Mouse (Mus musculus) kidney, embryonic 16.5 days (tissue): ENCODE data around the gene Olfr669. TPM values are rescaled to one million over a fixed set of nuclear protein-coding genes. Genes with fewer than 3 reads are reported as not detected.
"Not testable (repeated sequence)": the region's sequence is repeated elsewhere in the genome, so short reads cannot be mapped to it uniquely, and the experiment has no call there.

ENCODE experiments used
- ATAC-seq: fragments of 200-750 bp; cut with Nextera tagmentation; 2 replicates; pipeline ENCODE4 v1.8.0; 2017; ENCODE audit warnings: moderate TSS enrichment; ENCODE audit not compliant: low FRiP score, low TSS enrichment
- H3K27ac ChIP-seq: fragments of 300-500 bp; sonication (generic); 2 replicates; pipeline ENCODE4 v1.5.1; 2014; ENCODE audit warnings: low read length
- H3K27me3 ChIP-seq: fragments of 300-500 bp; sonication (generic); 2 replicates; pipeline ENCODE4 v1.6.1; 2014; ENCODE audit warnings: low read length, control low read depth, mixed read lengths; ENCODE audit not compliant: insufficient read depth
- H3K36me3 ChIP-seq: fragments of 300-500 bp; sonication (generic); 2 replicates; pipeline ENCODE4 v1.6.1; 2014; ENCODE audit warnings: low read length, control low read depth, mixed read lengths; ENCODE audit not compliant: insufficient read depth
- H3K4me1 ChIP-seq: fragments of 300-500 bp; sonication (generic); 2 replicates; pipeline ENCODE4 v1.6.1; 2014; ENCODE audit warnings: low read length, control low read depth, mixed read lengths; ENCODE audit not compliant: insufficient read depth
- H3K4me2 ChIP-seq: fragments of 300-500 bp; sonication (generic); replicated peaks from 2 replicates; pipeline ENCODE4 v1.6.1; 2014; ENCODE audit warnings: low read depth, low read length
- H3K4me3 ChIP-seq: fragments of 300-500 bp; sonication (generic); 2 replicates; pipeline ENCODE4 v1.5.1; 2014; ENCODE audit warnings: mild to moderate bottlenecking, low read length
- H3K9ac ChIP-seq: fragments of 300-500 bp; sonication (generic); replicated peaks from 2 replicates; pipeline ENCODE4 v1.6.1; 2014; ENCODE audit warnings: low read length
- H3K9me3 ChIP-seq: fragments of 300-500 bp; sonication (generic); 2 replicates; pipeline ENCODE4 v1.6.1; 2016; ENCODE audit warnings: low read length, control low read depth
- WGBS: fragments of 180-500 bp; shearing (Covaris S2); extraction: QIAGEN DNeasy Blood & Tissue Kit; methylation state at CpG from one replicate; pipeline ENCODE4 v1.1.7; 2014; 5-methylcytosine and 5-hydroxymethylcytosine counted together
- polyA plus RNA-seq: library from polyadenylated mRNA; unstranded; fragments of >200 nt; fragmentation: Nextera tagmentation; extraction: Ambion mirVana; gene quantifications from 2 replicates; pipeline ENCODE4 v1.2.1, GENCODE M21; 2015

Olfr669 gene
- not detected in 2 replicates for polyA plus RNA-seq

DNA sequence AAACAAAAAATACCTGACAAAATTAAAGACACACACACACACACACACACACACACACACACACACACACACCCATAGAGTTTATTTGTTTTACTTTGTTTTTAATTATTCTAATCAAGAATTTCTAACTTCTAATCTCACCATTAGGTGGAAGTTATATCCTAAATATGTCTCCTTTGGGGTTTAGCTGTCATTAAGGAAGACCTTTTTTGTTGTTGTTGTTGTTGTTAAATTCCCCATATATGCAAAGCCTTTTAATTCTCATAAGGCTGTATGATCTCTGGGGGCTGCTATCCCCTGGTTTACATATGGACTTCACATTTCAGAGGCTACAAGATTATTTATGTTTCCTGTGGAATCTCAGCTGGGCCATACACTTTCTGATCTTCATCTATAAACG is at the start of gene Olfr669:
TSS of gene Olfr669 (plus strand) at position 301 of the 400 bp plus-strand sequence.
- no peak for ATAC-seq
- H3K27ac ChIP-seq, result no peak within 1 kb of the TSS
- no peaks in the 10 kb centered on the region for H3K36me3 ChIP-seq
- no peaks in the 10 kb centered on the region for H3K9me3 ChIP-seq
- no peaks in the 10 kb centered on the region for H3K27me3 ChIP-seq
- whole genome bisulfite sequencing, result 68% methylated on average over 1 of the region's 1 CpGs
- no peak within 1 kb of the TSS for H3K4me2 ChIP-seq
- no peak within 1 kb of the TSS for H3K4me3 ChIP-seq
- H3K9ac ChIP-seq, result no peak within 1 kb of the TSS
- no peaks in the 10 kb centered on the region for H3K4me1 ChIP-seq

DNA sequence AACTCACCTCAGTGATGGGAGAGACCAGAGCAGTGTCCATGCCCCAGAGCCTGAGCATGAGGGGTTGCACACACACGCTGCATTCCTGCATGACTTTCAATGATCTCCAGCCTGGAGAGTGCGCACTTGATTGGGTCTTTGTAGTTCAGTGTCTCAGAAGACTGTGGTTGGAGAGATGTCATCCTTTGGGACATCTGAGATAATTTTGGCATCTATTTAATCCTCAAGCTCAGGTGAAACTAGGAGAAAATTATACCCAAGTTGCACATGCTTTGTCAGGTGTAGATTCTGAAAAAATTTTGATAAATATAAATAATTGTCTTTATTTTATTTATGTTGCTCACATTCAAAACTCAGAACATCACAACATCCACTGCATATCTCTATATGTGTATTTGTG is 38.2 kb upstream of the Olfr669 start, which contains the start of gene Olfr666:
TSS of gene Olfr666 (minus strand) at position 101 of the 400 bp plus-strand sequence.
- Histone ChIP-seq H3K9ac (no peak within 1 kb of the TSS), H3K4me2 (no peak within 1 kb of the TSS), H3K27ac (no peak within 1 kb of the TSS), H3K36me3 (no peaks in the 10 kb centered on the region), H3K4me1 (no peaks in the 10 kb centered on the region), H3K27me3 (no peaks in the 10 kb centered on the region), H3K9me3 (no peaks in the 10 kb centered on the region), H3K4me3 (no peak within 1 kb of the TSS)
- no peak for ATAC-seq
- WGBS, result 90% methylated on average over 2 of the region's 2 CpGs

DNA sequence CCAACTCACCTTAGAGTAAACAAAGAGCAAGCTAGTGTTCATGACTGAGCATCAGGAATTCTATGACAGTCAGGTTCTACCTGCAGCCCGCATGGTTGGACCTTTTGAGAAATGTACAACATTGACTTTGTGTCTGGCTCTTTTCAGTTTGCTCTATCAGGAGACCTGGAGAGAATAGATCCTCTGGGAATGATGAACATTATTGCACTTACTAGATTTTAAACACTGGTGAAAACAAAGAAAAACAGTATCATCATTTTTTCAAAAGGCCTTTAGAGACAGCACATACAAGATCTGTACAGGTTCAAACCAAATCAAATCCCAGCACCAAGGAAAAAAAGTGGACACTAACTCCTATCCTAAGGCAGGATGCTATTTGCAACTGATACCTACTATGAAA is 12.7 kb upstream of the Olfr669 start, which contains the start of gene Olfr667:
TSS of gene Olfr667 (minus strand) at position 101 of the 400 bp plus-strand sequence.
- WGBS, result 97% methylated on average over 1 of the region's 1 CpGs
- no peak for ATAC-seq
- H3K9me3 ChIP-seq, result no peaks in the 10 kb centered on the region
- H3K4me1 ChIP-seq, result no peaks in the 10 kb centered on the region
- H3K27ac ChIP-seq, result no peak within 1 kb of the TSS
- no peak within 1 kb of the TSS for H3K4me3 ChIP-seq
- no peaks in the 10 kb centered on the region for H3K36me3 ChIP-seq
- H3K9ac ChIP-seq, result no peak within 1 kb of the TSS
- no peaks in the 10 kb centered on the region for H3K27me3 ChIP-seq
- no peak within 1 kb of the TSS for H3K4me2 ChIP-seq

DNA sequence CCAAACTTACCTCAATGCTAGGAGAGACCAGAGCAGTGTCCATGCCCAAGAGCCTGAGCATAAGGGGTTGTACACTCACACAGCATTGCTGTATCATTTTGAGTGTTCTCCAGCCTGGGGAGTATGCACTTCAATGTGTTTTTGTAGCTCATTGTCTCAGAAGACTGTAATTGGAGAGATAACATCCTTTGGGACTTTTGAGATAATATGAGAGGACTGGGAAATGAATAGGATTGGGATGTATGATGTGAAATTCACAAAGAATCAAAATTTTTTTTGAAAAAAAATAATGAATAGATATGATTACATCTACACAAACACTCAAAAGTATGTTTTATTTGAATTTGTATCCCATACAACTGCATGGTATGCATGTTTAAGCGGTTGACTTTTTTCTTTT is 6.1 kb upstream of the Olfr669 start, which contains the start of gene Olfr668:
TSS of gene Olfr668 (minus strand) at position 101 of the 400 bp plus-strand sequence.
- 87% methylated on average over 1 of the region's 1 CpGs for WGBS
- Histone ChIP-seq H3K27me3 (no peaks in the 10 kb centered on the region), H3K9me3 (no peaks in the 10 kb centered on the region), H3K4me3 (no peak within 1 kb of the TSS), H3K9ac (no peak within 1 kb of the TSS), H3K4me1 (no peaks in the 10 kb centered on the region), H3K4me2 (no peak within 1 kb of the TSS), H3K36me3 (no peaks in the 10 kb centered on the region), H3K27ac (no peak within 1 kb of the TSS)
- no peak for ATAC-seq

DNA sequence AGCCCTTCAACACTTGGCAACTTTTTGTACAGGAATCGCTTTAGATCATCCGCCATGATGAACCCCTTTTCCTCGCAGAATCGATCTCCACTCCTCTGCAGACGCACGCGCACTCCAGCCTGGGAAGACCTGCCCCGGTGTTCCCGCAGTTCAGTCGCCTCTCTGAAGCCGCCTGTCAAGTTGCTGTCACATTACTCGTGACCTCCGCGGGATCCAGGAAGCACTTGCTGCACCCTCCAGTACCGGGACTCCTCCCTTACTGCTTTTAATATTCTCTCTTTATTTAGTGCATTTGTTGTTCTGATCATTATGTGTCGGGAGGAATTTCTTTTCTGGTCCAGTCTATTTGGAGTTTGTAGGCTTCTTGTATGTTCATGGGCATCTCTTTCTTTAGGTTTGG is 16.2 kb downstream of the Olfr669 start:
- not testable (repeated sequence) for H3K36me3 ChIP-seq, H3K9me3 ChIP-seq, H3K4me2 ChIP-seq, H3K27ac ChIP-seq, H3K27me3 ChIP-seq, H3K4me3 ChIP-seq, H3K9ac ChIP-seq, ATAC-seq, H3K4me1 ChIP-seq
- WGBS, result 90% methylated on average over 16 of the region's 16 CpGs

DNA sequence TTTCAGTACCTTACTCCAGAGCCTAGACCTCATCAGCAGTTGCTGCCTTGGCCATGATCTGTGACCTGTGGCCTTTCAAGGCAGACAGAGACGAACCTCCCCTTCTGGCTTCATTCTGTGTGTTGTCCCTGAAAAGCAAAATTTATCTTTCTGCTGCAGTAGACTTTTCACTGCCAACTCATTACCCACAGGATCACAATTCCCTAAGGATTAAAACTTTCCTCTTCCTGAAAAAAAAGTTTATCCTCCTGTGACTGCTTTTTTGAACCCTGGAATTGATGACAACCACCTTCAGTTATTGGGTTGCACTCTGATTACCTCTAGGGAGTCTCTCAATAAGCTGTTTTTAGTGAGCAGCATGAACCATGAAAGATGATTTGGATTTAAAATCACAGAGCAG is 28.5 kb downstream of the Olfr669 start, which contains the start of gene Olfr670:
TSS of gene Olfr670 (minus strand) at position 101 of the 400 bp plus-strand sequence.
- Histone ChIP-seq H3K4me2 (no peak within 1 kb of the TSS), H3K9me3 (no peaks in the 10 kb centered on the region), H3K4me1 (no peaks in the 10 kb centered on the region), H3K4me3 (no peak within 1 kb of the TSS), H3K9ac (no peak within 1 kb of the TSS), H3K36me3 (no peaks in the 10 kb centered on the region), H3K27ac (no peak within 1 kb of the TSS), H3K27me3 (no peaks in the 10 kb centered on the region)
- 6% methylated on average over 1 of the region's 1 CpGs for WGBS
- ATAC-seq, result no peak

DNA sequence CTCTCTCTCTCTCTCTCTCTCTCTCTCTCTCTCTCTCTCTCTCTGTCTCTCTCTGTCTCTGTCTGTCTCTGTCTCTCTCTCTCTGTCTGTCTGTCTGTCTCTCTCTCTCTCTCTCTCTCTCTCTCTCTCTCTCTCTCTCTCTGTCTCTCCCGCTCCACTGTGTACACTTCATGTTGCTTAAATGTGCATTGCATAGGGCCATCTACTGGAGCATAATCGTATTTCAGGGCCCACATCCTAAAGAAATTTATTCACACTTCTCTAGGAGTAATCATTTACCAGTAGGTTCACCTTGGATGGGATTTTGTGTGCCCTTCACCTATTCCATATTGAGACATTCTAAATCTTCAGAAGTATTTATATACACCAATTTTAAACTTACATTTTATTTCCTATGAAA is 38.5 kb downstream of the Olfr669 start:
- not testable (repeated sequence) for H3K27ac ChIP-seq, H3K4me1 ChIP-seq, H3K9ac ChIP-seq, H3K36me3 ChIP-seq, H3K9me3 ChIP-seq, ATAC-seq, H3K27me3 ChIP-seq, H3K4me2 ChIP-seq, H3K4me3 ChIP-seq
- 73% methylated on average over 2 of the region's 2 CpGs for WGBS

DNA sequence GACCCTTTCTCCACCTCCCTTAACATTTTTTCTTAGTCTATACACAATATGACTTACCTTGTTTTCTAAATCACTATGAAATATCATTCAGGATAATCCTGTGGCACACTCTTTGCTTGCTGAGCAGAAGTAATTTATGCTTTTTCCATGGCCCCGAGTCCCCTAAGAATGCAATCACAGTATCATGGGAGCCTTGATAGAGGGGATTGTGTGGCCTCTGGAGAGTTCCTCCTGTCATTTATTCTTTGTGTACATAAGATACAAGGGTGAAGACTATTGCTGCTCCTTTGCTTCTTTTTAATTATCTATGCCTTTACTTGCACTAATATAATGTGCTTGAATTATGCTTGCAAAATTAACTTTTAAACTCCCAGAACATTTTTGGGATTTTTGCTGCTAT is 45.0 kb downstream of the Olfr669 start, which contains the start of gene Olfr671:
TSS of gene Olfr671 (minus strand) at position 101 of the 400 bp plus-strand sequence.
- Histone ChIP-seq H3K9ac (no peak within 1 kb of the TSS), H3K4me1 (no peaks in the 10 kb centered on the region), H3K4me2 (no peak within 1 kb of the TSS), H3K27ac (no peak within 1 kb of the TSS), H3K27me3 (no peaks in the 10 kb centered on the region), H3K9me3 (0 out of 2 replicates have a peak, but pooled peaks cover 3% of the 10 kb centered on the region), H3K4me3 (no peak within 1 kb of the TSS), H3K36me3 (no peaks in the 10 kb centered on the region)
- WGBS, result 74% methylated on average over 1 of the region's 1 CpGs
- no peak for ATAC-seq

Other genes with a start within 250 kb of the Olfr669 start
- not detected in 2 replicates for gene Olfr661, start 247.7 kb upstream of the Olfr669 start, polyA plus RNA-seq
- not detected in 2 replicates for gene Usp17le, start 156.8 kb upstream of the Olfr669 start, polyA plus RNA-seq
- gene Usp17lb, start 91.6 kb upstream of the Olfr669 start, polyA plus RNA-seq, result not detected in 2 replicates
- gene Usp17la, start 77.2 kb upstream of the Olfr669 start, polyA plus RNA-seq, result not detected in 2 replicates
- not detected in 2 replicates for gene Olfr665, start 56.2 kb upstream of the Olfr669 start, polyA plus RNA-seq
- gene Olfr666, start 38.3 kb upstream of the Olfr669 start, polyA plus RNA-seq, result not detected in 2 replicates
- gene Olfr667, start 12.8 kb upstream of the Olfr669 start, polyA plus RNA-seq, result not detected in 2 replicates
- gene Olfr668, start 6.2 kb upstream of the Olfr669 start, polyA plus RNA-seq, result not detected in 2 replicates
- gene Olfr670, start 28.4 kb downstream of the Olfr669 start, polyA plus RNA-seq, result not detected in 2 replicates
- gene Olfr671, start 44.9 kb downstream of the Olfr669 start, polyA plus RNA-seq, result not detected in 2 replicates
- gene Olfr672, start 67.8 kb downstream of the Olfr669 start, polyA plus RNA-seq, result not detected in 2 replicates
- not detected in 2 replicates for gene Olfr675, start 94.2 kb downstream of the Olfr669 start, polyA plus RNA-seq
- gene Olfr676, start 98.5 kb downstream of the Olfr669 start, polyA plus RNA-seq, result not detected in 2 replicates
- gene Olfr677, start 117.1 kb downstream of the Olfr669 start, polyA plus RNA-seq, result not detected in 2 replicates
- gene Olfr678, start 130.2 kb downstream of the Olfr669 start, polyA plus RNA-seq, result not detected in 2 replicates
- not detected in 2 replicates for gene Olfr679, start 147.0 kb downstream of the Olfr669 start, polyA plus RNA-seq
- gene Olfr680-ps1, start 158.6 kb downstream of the Olfr669 start, polyA plus RNA-seq, result not detected in 2 replicates
- not detected in 2 replicates for gene Olfr681, start 182.6 kb downstream of the Olfr669 start, polyA plus RNA-seq
- not detected in 2 replicates for gene Olfr683, start 212.8 kb downstream of the Olfr669 start, polyA plus RNA-seq
- not detected in 2 replicates for gene Olfr684, start 229.4 kb downstream of the Olfr669 start, polyA plus RNA-seq